Mouse (Mus musculus) cerebellum, adult 2 months (tissue): ENCODE measurements around the gene Dscam.

Experiments used
- CTCF ChIP-seq: fragments of 200-500 bp; IDR thresholded peaks from 2 replicates; pipeline ENCODE4 v1.5.1; 2011; ENCODE audit warnings: low read depth, mild to moderate bottlenecking, control low read depth, low read length, moderate library complexity, borderline replicate concordance; ENCODE audit not compliant: insufficient read depth
- POLR2A ChIP-seq: fragments of 200-500 bp; IDR thresholded peaks from 2 replicates; pipeline ENCODE4 v1.6.1; 2011; ENCODE audit warnings: low read length, control low read depth, borderline replicate concordance; ENCODE audit not compliant: insufficient read depth

DNA sequence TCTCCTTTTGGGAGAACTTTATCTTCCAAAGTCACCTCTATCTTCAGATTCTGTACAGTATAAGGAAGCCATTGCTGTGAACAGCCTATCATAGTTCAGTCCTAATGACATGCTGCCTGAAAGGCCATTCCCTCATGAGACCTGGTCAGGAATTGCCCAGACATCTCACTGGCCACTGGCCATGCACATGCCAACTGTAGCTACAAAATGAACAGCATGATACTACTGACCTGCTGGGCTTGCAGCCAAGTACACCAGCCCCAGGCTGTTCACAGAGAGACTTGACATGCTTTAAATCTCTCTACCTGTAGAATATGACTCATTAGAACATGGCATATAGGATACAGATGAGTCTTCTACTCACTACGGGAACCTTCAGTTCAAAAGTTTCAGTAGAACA is 364.3 kb downstream of the Dscam start:
- TF ChIP-seq CTCF (no peak), POLR2A (no peak)
